Mouse (Mus musculus) spleen, postnatal 36 days (tissue): ENCODE data around the gene Ddx5.
"Not testable (repeated sequence)": the region's sequence is repeated elsewhere in the genome, so short reads cannot be mapped to it uniquely, and the experiment has no call there.

ENCODE experiments used
- DNase-seq, 2 experiments: peaks; one replicate each; pipeline ENCODE4 v3.0.0; 2022; ENCODE audit warnings: low spot score in 2 of 2, mixed read lengths in 1 of 2

Gene Ddx5

GRCm38 (mm10) chr11:106789649-106790048 lies 664 bp upstream of the Ddx5 start:
- no peak for DNase-seq

- DNase-seq, result peak; percentile 97 to 98
Measured at GRCm38 (mm10) chr11:106788026-106788774, 785 bp downstream of the Ddx5 start.

GRCm38 (mm10) chr11:106787131-106788025 lies 1.6 kb downstream of the Ddx5 start:
- peak; percentile 90 to 92 for DNase-seq

GRCm38 (mm10) chr11:106785043-106785442 lies 3.9 kb downstream of the Ddx5 start:
- DNase-seq, result no peak

GRCm38 (mm10) chr11:106784476-106784875 lies 4.5 kb downstream of the Ddx5 start:
- no peak for DNase-seq

GRCm38 (mm10) chr11:106782841-106783764 lies 5.9 kb downstream of the Ddx5 start:
- no peak for DNase-seq

- not testable (repeated sequence) for DNase-seq
Measured at GRCm38 (mm10) chr11:106782271-106782670, 6.7 kb downstream of the Ddx5 start.

GRCm38 (mm10) chr11:106780590-106781220 lies 8.3 kb downstream of the Ddx5 start:
- DNase-seq, result no peak

GRCm38 (mm10) chr11:106780089-106780425 lies 8.9 kb downstream of the Ddx5 start:
- DNase-seq, result no peak

- DNase-seq, result peak; percentile 93 to 94
Measured at GRCm38 (mm10) chr11:106779388-106780088, 9.4 kb downstream of the Ddx5 start, which contains the start of gene Polg2. Gene Polg2 (minus strand): TSS chr11:106779537.

GRCm38 (mm10) chr11:106778589-106779387 lies 10.2 kb downstream of the Ddx5 start:
- DNase-seq, result no peak

GRCm38 (mm10) chr11:106778132-106778531 lies 10.9 kb downstream of the Ddx5 start:
- no peak for DNase-seq

GRCm38 (mm10) chr11:106777395-106777794 lies 11.6 kb downstream of the Ddx5 start:
- no peak for DNase-seq

GRCm38 (mm10) chr11:106776960-106777359 lies 12.0 kb downstream of the Ddx5 start:
- DNase-seq, result no peak

GRCm38 (mm10) chr11:106773061-106773460 lies 15.9 kb downstream of the Ddx5 start:
- DNase-seq, result no peak

GRCm38 (mm10) chr11:106770195-106770974 lies 18.6 kb downstream of the Ddx5 start:
- peak in 1 of 2 experiments; percentile 54 for DNase-seq

GRCm38 (mm10) chr11:106767516-106767915 lies 21.5 kb downstream of the Ddx5 start:
- DNase-seq, result no peak

GRCm38 (mm10) chr11:106766611-106767162 lies 22.3 kb downstream of the Ddx5 start:
- DNase-seq, result no peak

GRCm38 (mm10) chr11:106762800-106763185 lies 26.2 kb downstream of the Ddx5 start:
- DNase-seq, result no peak
